Mouse (Mus musculus) limb, embryonic 14.5 days (tissue): Measurements from ENCODE around the gene Dctn2. TPM values are rescaled to one million over a fixed set of nuclear protein-coding genes. Genes with fewer than 3 reads are reported as not detected.

ENCODE experiments used
- ATAC-seq: fragments of 200-750 bp; cut with Nextera tagmentation; 2 replicates; pipeline ENCODE4 v1.8.0; 2017; ENCODE audit warnings: low read depth, moderate number of reproducible peaks, moderate TSS enrichment; ENCODE audit not compliant: low FRiP score
- DNase-seq: peaks from one replicate; pipeline ENCODE4 v3.0.0-alpha.2; 2015; ENCODE audit warnings: low spot score
- H3K27ac ChIP-seq: fragments of 300-500 bp; sonication (generic); replicated peaks from 2 replicates; pipeline ENCODE4 v1.5.1; 2014; ENCODE audit warnings: low read depth, mild to moderate bottlenecking, low read length, moderate library complexity, mixed read lengths
- H3K27me3 ChIP-seq: fragments of 300-500 bp; sonication (generic); 2 replicates; pipeline ENCODE4 v1.6.1; 2014; ENCODE audit warnings: low read length, mixed read lengths; ENCODE audit not compliant: control insufficient read depth, insufficient read depth
- H3K36me3 ChIP-seq: fragments of 300-500 bp; sonication (generic); 2 replicates; pipeline ENCODE4 v1.6.1; 2014; ENCODE audit warnings: mild to moderate bottlenecking, low read length, moderate library complexity, mixed read lengths; ENCODE audit not compliant: control insufficient read depth, insufficient read depth
- H3K4me1 ChIP-seq: fragments of 300-500 bp; sonication (generic); 2 replicates; pipeline ENCODE4 v1.6.1; 2014; ENCODE audit warnings: antibody characterized with exemption, low read length, mixed read lengths; ENCODE audit not compliant: control insufficient read depth, insufficient read depth
- H3K4me2 ChIP-seq: fragments of 300-500 bp; sonication (generic); replicated peaks from 2 replicates; pipeline ENCODE4 v1.6.1; 2014; ENCODE audit warnings: low read depth, mild to moderate bottlenecking, low read length, moderate library complexity; ENCODE audit not compliant: severe bottlenecking
- H3K4me3 ChIP-seq: fragments of 300-500 bp; sonication (generic); replicated peaks from 2 replicates; pipeline ENCODE4 v1.5.1; 2014; ENCODE audit warnings: low read length
- H3K9ac ChIP-seq: fragments of 300-500 bp; sonication (generic); 2 replicates; pipeline ENCODE4 v1.6.1; 2014; ENCODE audit warnings: mild to moderate bottlenecking, low read depth, low read length, moderate library complexity; ENCODE audit not compliant: severe bottlenecking
- H3K9me3 ChIP-seq: fragments of 300-500 bp; sonication (generic); 2 replicates; pipeline ENCODE4 v1.6.1; 2016; ENCODE audit warnings: low read length; ENCODE audit not compliant: control insufficient read depth
- POLR2A ChIP-seq: fragments of 200-500 bp; IDR thresholded peaks from 2 replicates; pipeline ENCODE4 v1.8.0; 2012; ENCODE audit warnings: inconsistent platforms, mild to moderate bottlenecking, moderate library complexity, borderline replicate concordance; ENCODE audit not compliant: insufficient read depth, insufficient read length; ENCODE audit errors: extremely low read depth
- WGBS: fragments of 180-500 bp; shearing (Covaris S2); extraction: QIAGEN DNeasy Blood & Tissue Kit; methylation state at CpG from one replicate; pipeline ENCODE4 v1.1.7; 2014; 5-methylcytosine and 5-hydroxymethylcytosine counted together
- polyA plus RNA-seq, 2 experiments: library from polyadenylated mRNA; depleted of rRNA in 1 of 2; stranded (reverse) in 1 of 2; unstranded in 1 of 2; fragments of >200 nt; fragmentation: Nextera tagmentation in 1 of 2; extraction: Ambion mirVana in 1 of 2; gene quantifications; 2 replicates each; pipeline versions ENCODE4 v1.2.1 to v1.2.3; 2012 to 2014

Dctn2 gene
- polyA plus RNA-seq, 2 experiments = 168 to 221 TPM

GRCm38 (mm10) chr10:127317277-127317676, 51.1 kb downstream of the Dctn2 start:
- H3K4me1 ChIP-seq = no peaks in the 10 kb centered on the region
- H3K27ac ChIP-seq = no peak overlapping the region
- WGBS = 77% methylated on average over 2 of the region's 2 CpGs
- H3K9ac ChIP-seq = no peak overlapping the region
- DNase-seq = no peak
- H3K4me2 ChIP-seq = no peak overlapping the region
- ATAC-seq = no peak
- no peak overlapping the region for H3K4me3 ChIP-seq
- H3K27me3 ChIP-seq = no peaks in the 10 kb centered on the region
- no peaks in the 10 kb centered on the region for H3K9me3 ChIP-seq
- H3K36me3 ChIP-seq = no peaks in the 10 kb centered on the region
- TF ChIP-seq POLR2A = no peak

- H3K9ac ChIP-seq = no peak overlapping the region
- H3K4me2 ChIP-seq = no peak overlapping the region
- no peaks in the 10 kb centered on the region for H3K27me3 ChIP-seq
- H3K4me1 ChIP-seq = no peaks in the 10 kb centered on the region
- no peak overlapping the region for H3K4me3 ChIP-seq
- TF ChIP-seq POLR2A = no peak
- DNase-seq (no peak), ATAC-seq (no peak)
- H3K36me3 ChIP-seq = no peaks in the 10 kb centered on the region
- H3K9me3 ChIP-seq = no peaks in the 10 kb centered on the region
- WGBS = 41% methylated on average over 4 of the region's 4 CpGs
- H3K27ac ChIP-seq = no peak overlapping the region
Observed at GRCm38 (mm10) chr10:127318009-127318408, 51.8 kb downstream of the Dctn2 start.

GRCm38 (mm10) chr10:127319969-127320368, 53.8 kb downstream of the Dctn2 start:
- no peak for TF ChIP-seq POLR2A
- DNase-seq = no peak
- no peaks in the 10 kb centered on the region for H3K27me3 ChIP-seq
- H3K36me3 ChIP-seq = no peaks in the 10 kb centered on the region
- no peak overlapping the region for H3K4me2 ChIP-seq
- H3K9me3 ChIP-seq = no peaks in the 10 kb centered on the region
- H3K4me3 ChIP-seq = no peak overlapping the region
- H3K9ac ChIP-seq = no peak overlapping the region
- no peak overlapping the region for H3K27ac ChIP-seq
- WGBS = 68% methylated on average over 7 of the region's 7 CpGs
- no peak for ATAC-seq
- H3K4me1 ChIP-seq = no peaks in the 10 kb centered on the region

GRCm38 (mm10) chr10:127321621-127322020, 55.5 kb downstream of the Dctn2 start, which contains the start of gene Arhgap9:
Gene Arhgap9 (plus strand): TSS chr10:127321964.
- WGBS = 73% methylated on average over 3 of the region's 3 CpGs
- ATAC-seq (no peak), DNase-seq (no peak)
- Histone ChIP-seq H3K27me3 (peaks cover 10% of the 10 kb centered on the region), H3K4me1 (peaks cover 8% of the 10 kb centered on the region; the same call in 1 of the 2 replicates), H3K9ac (no peak within 1 kb of the TSS), H3K9me3 (no peaks in the 10 kb centered on the region), H3K27ac (no peak within 1 kb of the TSS), H3K4me3 (no peak within 1 kb of the TSS), H3K4me2 (no peak within 1 kb of the TSS), H3K36me3 (no peaks in the 10 kb centered on the region)
- no peak for TF ChIP-seq POLR2A

GRCm38 (mm10) chr10:127322178-127322577, 56.0 kb downstream of the Dctn2 start:
- Histone ChIP-seq H3K4me3 (no peak overlapping the region), H3K27me3 (peaks cover 15% of the 10 kb centered on the region)

GRCm38 (mm10) chr10:127322669-127323068, 56.5 kb downstream of the Dctn2 start:
- H3K4me3 ChIP-seq = no peak overlapping the region
- no peak for TF ChIP-seq POLR2A
- peaks cover 8% of the 10 kb centered on the region; the same call in 1 of the 2 replicates for H3K4me1 ChIP-seq
- WGBS = 63% methylated on average over 4 of the region's 4 CpGs
- H3K9ac ChIP-seq = no peak overlapping the region
- ATAC-seq = no peak
- H3K4me2 ChIP-seq = no peak overlapping the region
- H3K36me3 ChIP-seq = no peaks in the 10 kb centered on the region
- peaks cover 20% of the 10 kb centered on the region for H3K27me3 ChIP-seq
- H3K9me3 ChIP-seq = no peaks in the 10 kb centered on the region
- H3K27ac ChIP-seq = no peak overlapping the region
- no peak for DNase-seq

More at GRCm38 (mm10) chr10:127322178-127322577, 56.0 kb downstream of the Dctn2 start:
- H3K27ac ChIP-seq = no peak overlapping the region
- H3K4me1 ChIP-seq = peaks cover 8% of the 10 kb centered on the region; the same call in 1 of the 2 replicates
- 51% methylated on average over 13 of the region's 13 CpGs for WGBS
- no peak for TF ChIP-seq POLR2A
- H3K4me2 ChIP-seq = no peak overlapping the region
- no peak for ATAC-seq
- no peaks in the 10 kb centered on the region for H3K36me3 ChIP-seq
- DNase-seq = no peak
- H3K9me3 ChIP-seq = no peaks in the 10 kb centered on the region
- H3K9ac ChIP-seq = no peak overlapping the region
